Mouse (Mus musculus): Measurements from ENCODE around the gene Dusp5.

Gene Dusp5

GRCm38 (mm10) chr19:53543602-53544001 is 14.7 kb downstream of the Dusp5 start:
- no peak for DNase-seq (ENCODE audit: low spot score)

- no peak for DNase-seq (ENCODE audit: low spot score)
Observed at GRCm38 (mm10) chr19:53544923-53545561, 16.1 kb downstream of the Dusp5 start.

GRCm38 (mm10) chr19:53547597-53547996 is 18.7 kb downstream of the Dusp5 start:
- no peak for DNase-seq (ENCODE audit: low spot score)

GRCm38 (mm10) chr19:53550972-53551371 is 22.1 kb downstream of the Dusp5 start:
- no peak for DNase-seq (ENCODE audit: low spot score)

GRCm38 (mm10) chr19:53552216-53552786 is 23.4 kb downstream of the Dusp5 start:
- no peak for DNase-seq (ENCODE audit: low spot score)

- DNase-seq (ENCODE audit: low spot score) = no peak
Observed at GRCm38 (mm10) chr19:53552795-53553194, 23.9 kb downstream of the Dusp5 start.

GRCm38 (mm10) chr19:53554402-53554801 is 25.5 kb downstream of the Dusp5 start:
- no peak for DNase-seq (ENCODE audit: low spot score)

GRCm38 (mm10) chr19:53554981-53555616 is 26.2 kb downstream of the Dusp5 start:
- DNase-seq (ENCODE audit: low spot score) = no peak

GRCm38 (mm10) chr19:53556841-53557240 is 27.9 kb downstream of the Dusp5 start:
- no peak for DNase-seq (ENCODE audit: low spot score)

GRCm38 (mm10) chr19:53557267-53557936 is 28.5 kb downstream of the Dusp5 start:
- DNase-seq (ENCODE audit: low spot score) = no peak

- no peak for DNase-seq (ENCODE audit: low spot score)
Observed at GRCm38 (mm10) chr19:53560436-53560835, 31.5 kb downstream of the Dusp5 start.

- no peak for DNase-seq (ENCODE audit: low spot score)
Observed at GRCm38 (mm10) chr19:53564174-53564573, 35.3 kb downstream of the Dusp5 start.

GRCm38 (mm10) chr19:53565565-53566277 is 36.8 kb downstream of the Dusp5 start:
- DNase-seq (ENCODE audit: low spot score) = no peak

GRCm38 (mm10) chr19:53567864-53568263 is 39.0 kb downstream of the Dusp5 start:
- no peak for DNase-seq (ENCODE audit: low spot score)

- no peak for DNase-seq (ENCODE audit: low spot score)
Observed at GRCm38 (mm10) chr19:53568553-53568952, 39.6 kb downstream of the Dusp5 start.

GRCm38 (mm10) chr19:53571056-53571455 is 42.1 kb downstream of the Dusp5 start:
- DNase-seq (ENCODE audit: low spot score) = no peak

- DNase-seq (ENCODE audit: low spot score) = no peak
Observed at GRCm38 (mm10) chr19:53571501-53572428, 42.9 kb downstream of the Dusp5 start.

GRCm38 (mm10) chr19:53572607-53573006 is 43.7 kb downstream of the Dusp5 start:
- DNase-seq (ENCODE audit: low spot score) = no peak

- DNase-seq (ENCODE audit: low spot score) = no peak
Observed at GRCm38 (mm10) chr19:53573151-53573550, 44.2 kb downstream of the Dusp5 start.

- DNase-seq (ENCODE audit: low spot score) = no peak
Observed at GRCm38 (mm10) chr19:53574131-53574530, 45.2 kb downstream of the Dusp5 start.

GRCm38 (mm10) chr19:53574546-53574945 is 45.6 kb downstream of the Dusp5 start:
- DNase-seq (ENCODE audit: low spot score) = no peak

All from layer of hippocampus, adult 11-12 months (tissue).